Mouse (Mus musculus) myocyte (in vitro differentiated cells): ENCODE results near the gene Otud4.

ENCODE experiments used
- E2F4 ChIP-seq: IDR thresholded peaks from one replicate; pipeline ENCODE4 v1.6.1; 2011; ENCODE audit warnings: mild to moderate bottlenecking, control low read depth, moderate library complexity; ENCODE audit not compliant: insufficient read depth
- MAX ChIP-seq: IDR thresholded peaks from one replicate; pipeline ENCODE4 v1.6.1; 2011; ENCODE audit warnings: low read depth, mild to moderate bottlenecking, control low read depth
- POLR2A ChIP-seq: IDR thresholded peaks from one replicate; pipeline ENCODE4 v1.6.1; 2011; ENCODE audit warnings: low read depth, mild to moderate bottlenecking, control low read depth, moderate library complexity; ENCODE audit not compliant: insufficient read length
- POLR2AphosphoS2 ChIP-seq: IDR thresholded peaks from one replicate; pipeline ENCODE4 v1.6.1; 2011; ENCODE audit warnings: low read depth, control low read depth; ENCODE audit not compliant: insufficient read length
- REST ChIP-seq: IDR thresholded peaks from one replicate; pipeline ENCODE4 v1.6.1; 2011; ENCODE audit warnings: mild to moderate bottlenecking, control low read depth, moderate library complexity; ENCODE audit not compliant: insufficient read depth, insufficient read length
- SRF ChIP-seq: IDR thresholded peaks from one replicate; pipeline ENCODE4 v1.6.1; 2011; ENCODE audit warnings: low read depth; ENCODE audit not compliant: control insufficient read depth, insufficient read length
- TCF12 ChIP-seq: IDR thresholded peaks from one replicate; pipeline ENCODE4 v1.6.1; 2011; ENCODE audit warnings: mild to moderate bottlenecking, control low read depth; ENCODE audit not compliant: poor library complexity, insufficient read depth, severe bottlenecking
- TCF3 ChIP-seq: IDR thresholded peaks from one replicate; pipeline ENCODE4 v1.6.1; 2011; ENCODE audit warnings: low read depth, control low read depth; ENCODE audit not compliant: insufficient read length
- USF1 ChIP-seq: IDR thresholded peaks from one replicate; pipeline ENCODE4 v1.6.1; 2011; ENCODE audit warnings: low read depth, mild to moderate bottlenecking, control low read depth, moderate library complexity

DNA sequence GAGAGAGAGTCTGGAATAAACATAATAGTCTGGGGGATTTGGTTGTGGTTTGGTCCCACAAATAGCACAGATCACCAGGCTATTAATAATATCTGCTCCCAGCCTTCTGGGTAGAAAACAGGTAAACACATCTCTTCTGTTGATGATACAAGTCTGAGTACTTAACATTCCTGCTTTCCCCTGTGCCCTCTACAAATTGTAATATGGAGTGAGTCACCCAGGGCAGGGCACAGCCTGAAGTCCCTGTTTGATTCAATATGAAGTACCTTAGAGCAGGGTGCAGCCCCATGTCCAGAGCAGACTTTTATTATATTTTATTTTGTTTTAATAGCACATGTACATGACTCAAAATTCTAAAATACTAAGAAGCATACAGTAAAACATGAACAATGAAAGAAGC, 29.1 kb upstream of the Otud4 start:
- TF ChIP-seq MAX (no peak), POLR2AphosphoS2 (no peak), POLR2A (no peak), TCF3 (no peak), TCF12 (no peak), REST (no peak), USF1 (no peak), E2F4 (no peak), SRF (no peak)
